Comparison of ENCODE assay signal across 38 mouse cellular contexts in the genomic region with DNA sequence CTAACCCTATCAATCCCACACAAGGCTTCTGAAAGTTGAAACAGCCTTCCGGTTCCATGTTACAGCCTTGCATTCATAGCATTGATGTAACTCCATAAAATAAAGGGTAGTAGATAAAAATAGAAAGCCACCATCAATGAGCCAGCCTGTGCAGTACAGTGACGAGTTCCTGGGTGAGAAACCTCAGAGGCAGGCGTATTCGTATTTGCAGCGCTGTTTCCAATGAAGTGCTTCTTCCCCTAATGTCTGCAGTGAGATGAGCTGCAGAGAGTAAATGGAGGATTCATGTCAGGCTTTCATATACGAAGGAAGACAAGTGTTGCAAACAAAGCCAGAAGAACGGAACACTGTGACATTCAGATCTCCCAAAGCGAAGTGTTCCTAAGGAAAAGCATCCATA. TPM values are rescaled to one million over a fixed set of nuclear protein-coding genes. Genes with fewer than 3 reads are reported as not detected.
"Had no signal": no experiment of that assay in that cellular context is flagged by ENCODE, and none has a peak within 500 bp of the region (broad histone marks: within the 10 kb centered on the region; RNA-seq: fewer than 3 reads in every experiment).

No protein-coding gene starts in this region.

- H3K27me3 ChIP-seq: heart, embryonic 13.5 days; heart, embryonic 15.5 days; hindbrain, embryonic 13.5 days; hindbrain, embryonic 15.5 days; intestine, embryonic 15.5 days; limb, embryonic 12.5 days; liver, embryonic 13.5 days; liver, embryonic 15.5 days had no signal

- H3K9ac ChIP-seq: heart, embryonic 13.5 days; heart, embryonic 15.5 days; hindbrain, embryonic 13.5 days; hindbrain, embryonic 15.5 days; intestine, embryonic 15.5 days; limb, embryonic 12.5 days; liver, embryonic 13.5 days; liver, embryonic 15.5 days had no signal

- H3K4me1 ChIP-seq: heart, embryonic 13.5 days; heart, embryonic 15.5 days; hindbrain, embryonic 13.5 days; hindbrain, embryonic 15.5 days; intestine, embryonic 15.5 days; limb, embryonic 10.5 days; limb, embryonic 12.5 days; liver, embryonic 13.5 days; liver, embryonic 15.5 days had no signal

- ATAC-seq: inflammation-experienced regulatory T-cells, adult 6 months; intestine, embryonic 15.5 days; intestine, postnatal 0 days had no signal

- H3K4me3 ChIP-seq: heart, adult 2 months; heart, embryonic 13.5 days; heart, embryonic 15.5 days; hindbrain, embryonic 13.5 days; hindbrain, embryonic 15.5 days; intestine, embryonic 15.5 days; layer of hippocampus, adult 2 months; limb, embryonic 10.5 days; limb, embryonic 12.5 days; liver, embryonic 13.5 days; liver, embryonic 15.5 days had no signal

- H3K4me2 ChIP-seq: heart, embryonic 11.5 days; heart, embryonic 13.5 days; heart, embryonic 15.5 days; hindbrain, embryonic 13.5 days; hindbrain, embryonic 15.5 days; intestine, embryonic 15.5 days; limb, embryonic 12.5 days; liver, embryonic 11.5 days; liver, embryonic 13.5 days; liver, embryonic 15.5 days had no signal

- H3K9me3 ChIP-seq: heart, embryonic 15.5 days; hindbrain, embryonic 15.5 days; intestine, embryonic 15.5 days; limb, embryonic 10.5 days; liver, embryonic 15.5 days had no signal

- H3K27ac ChIP-seq: heart, adult 2 months; heart, embryonic 13.5 days; heart, embryonic 15.5 days; hindbrain, embryonic 13.5 days; hindbrain, embryonic 15.5 days; intestine, embryonic 15.5 days; layer of hippocampus, adult 2 months; limb, embryonic 10.5 days; limb, embryonic 12.5 days; liver, embryonic 13.5 days; liver, embryonic 15.5 days had no signal

- DNase-seq: gastrocnemius, postnatal 14 days; gastrocnemius, postnatal 36 days; heart, adult 2 months; heart, postnatal 14 days; heart, postnatal 36 days; kidney, adult 18-20 months; kidney, adult 8-10 months; kidney, postnatal 10 days; kidney, postnatal 25 days; kidney, postnatal 4 days; liver; liver, embryonic 13.5 days had no signal

- H3K36me3 ChIP-seq: heart, embryonic 13.5 days; heart, embryonic 15.5 days; hindbrain, embryonic 13.5 days; hindbrain, embryonic 15.5 days; intestine, embryonic 15.5 days; limb, embryonic 10.5 days; limb, embryonic 12.5 days; liver, embryonic 13.5 days; liver, embryonic 15.5 days had no signal

RNA-seq across cellular contexts. Expression of gene Plcz1, which starts 27.9 kb away (rescaled TPM):
- total RNA-seq: gastrocnemius, adult 18-20 months; gastrocnemius, adult 8-10 months; gastrocnemius, postnatal 14 days; gastrocnemius, postnatal 36 days; heart, adult 2 months; heart, postnatal 14 days; heart, postnatal 36 days; hematopoietic stem cell, adult 5-6 weeks had no signal
- polyA plus RNA-seq: heart, embryonic 13.5 days; heart, embryonic 15.5 days; heart, postnatal 0 days; hindbrain, embryonic 11.5 days; inflammation-experienced regulatory T-cells, adult 6 months; intestine, embryonic 15.5 days; intestine, postnatal 0 days; kidney, embryonic 14.5 days; limb, embryonic 10.5 days; limb, embryonic 12.5 days; liver, embryonic 11.5 days; liver, embryonic 13.5 days; liver, embryonic 15.5 days had no signal

RNA-seq across cellular contexts. Expression of gene Capza3, which starts 28.1 kb away (rescaled TPM):
- total RNA-seq: gastrocnemius, adult 18-20 months; gastrocnemius, adult 8-10 months; gastrocnemius, postnatal 14 days; gastrocnemius, postnatal 36 days; heart, adult 2 months; heart, postnatal 14 days; heart, postnatal 36 days; hematopoietic stem cell, adult 5-6 weeks; layer of hippocampus, adult 2 months; layer of hippocampus, postnatal 10 days; layer of hippocampus, postnatal 25 days; left cerebral cortex, adult 8-10 months; left cerebral cortex, postnatal 10 days; left cerebral cortex, postnatal 25 days had no signal
- polyA plus RNA-seq: heart, adult 2 months; heart, embryonic 11.5 days; heart, embryonic 13.5 days; heart, embryonic 15.5 days; heart, postnatal 0 days; hindbrain, embryonic 11.5 days; hindbrain, embryonic 13.5 days; hindbrain, embryonic 15.5 days; inflammation-experienced regulatory T-cells, adult 6 months; intestine, embryonic 15.5 days; intestine, postnatal 0 days; kidney, embryonic 14.5 days; kidney, embryonic 16.5 days; limb, embryonic 10.5 days; limb, embryonic 12.5 days; limb, embryonic 14.5 days; liver, embryonic 11.5 days; liver, embryonic 13.5 days; liver, embryonic 15.5 days had no signal
